Mouse (Mus musculus) B cell, adult 2 months (primary cell): ENCODE results near the gene Uba52.
A peak's percentile ranks its signal among the peaks of the same experiment; 100 is the strongest.

Source experiments
- DNase-seq, 2 experiments: peaks; one replicate each; pipeline ENCODE4 v3.0.0; 2022

The Uba52 gene

GRCm38 (mm10) chr8:70502540-70502939 is 8.1 kb downstream of the Uba52 start:
- DNase-seq, result no peak

GRCm38 (mm10) chr8:70501820-70502529 is 8.6 kb downstream of the Uba52 start:
- DNase-seq, result no peak

GRCm38 (mm10) chr8:70500386-70501301 is 10.0 kb downstream of the Uba52 start:
- peak; percentile 70 to 74 for DNase-seq

GRCm38 (mm10) chr8:70495771-70496062 is 14.9 kb downstream of the Uba52 start:
- no peak for DNase-seq

GRCm38 (mm10) chr8:70495001-70495770 is 15.4 kb downstream of the Uba52 start:
- no peak for DNase-seq

- peak; percentile 53 to 60 for DNase-seq
These were observed 16.1 kb downstream of the Uba52 start for GRCm38 (mm10) chr8:70494416-70494945.

GRCm38 (mm10) chr8:70493692-70494415 is 16.7 kb downstream of the Uba52 start:
- DNase-seq, result no peak

- DNase-seq, result no peak
These were observed 17.6 kb downstream of the Uba52 start, which contains the start of gene Crlf1 for GRCm38 (mm10) chr8:70492664-70493640. Crlf1 (plus strand) TSS chr8:70493158.

- no peak for DNase-seq
These were observed 19.6 kb downstream of the Uba52 start for GRCm38 (mm10) chr8:70490880-70491495.

- DNase-seq, result no peak
These were observed 20.3 kb downstream of the Uba52 start for GRCm38 (mm10) chr8:70490061-70490879.

- no peak for DNase-seq
These were observed 21.0 kb downstream of the Uba52 start for GRCm38 (mm10) chr8:70489576-70489975.

GRCm38 (mm10) chr8:70488931-70489470 is 21.6 kb downstream of the Uba52 start:
- no peak for DNase-seq

GRCm38 (mm10) chr8:70487993-70488796 is 22.4 kb downstream of the Uba52 start:
- no peak for DNase-seq

- no peak for DNase-seq
These were observed 23.6 kb downstream of the Uba52 start, which contains the start of gene Tmem59l for GRCm38 (mm10) chr8:70486941-70487520. Tmem59l (minus strand) TSS chr8:70487358.

- no peak for DNase-seq
These were observed 24.4 kb downstream of the Uba52 start for GRCm38 (mm10) chr8:70486191-70486681.

- no peak for DNase-seq
These were observed 27.7 kb downstream of the Uba52 start for GRCm38 (mm10) chr8:70482943-70483342.

GRCm38 (mm10) chr8:70481908-70482307 is 28.7 kb downstream of the Uba52 start:
- DNase-seq, result no peak
